Mouse (Mus musculus): ENCODE results near the gene Rspry1.

Rspry1 gene

GRCm38 (mm10) chr8:94682732-94683524 lies 81.2 kb downstream of the Rspry1 start:
- no peak for DNase-seq (ENCODE audit: extremely low read depth, low read depth, low spot score)

GRCm38 (mm10) chr8:94684287-94684686 lies 82.5 kb downstream of the Rspry1 start:
- no peak for DNase-seq (ENCODE audit: extremely low read depth, low read depth, low spot score)

GRCm38 (mm10) chr8:94685953-94686352 lies 84.2 kb downstream of the Rspry1 start:
- DNase-seq (ENCODE audit: extremely low read depth, low read depth, low spot score), result no peak

- DNase-seq (ENCODE audit: extremely low read depth, low read depth, low spot score), result no peak
Observed at GRCm38 (mm10) chr8:94694701-94695100, 93.0 kb downstream of the Rspry1 start.

- no peak for DNase-seq (ENCODE audit: extremely low read depth, low read depth, low spot score)
Observed at GRCm38 (mm10) chr8:94695341-94695993, 93.7 kb downstream of the Rspry1 start.

GRCm38 (mm10) chr8:94695994-94696384 lies 94.3 kb downstream of the Rspry1 start, which contains the start of gene Pllp:
TSS of gene Pllp (minus strand) at chr8:94696278.
- DNase-seq (ENCODE audit: extremely low read depth, low read depth, low spot score), result no peak

- DNase-seq (ENCODE audit: extremely low read depth, low read depth, low spot score), result no peak
Observed at GRCm38 (mm10) chr8:94696566-94696965, 94.8 kb downstream of the Rspry1 start.

GRCm38 (mm10) chr8:94697956-94698355 lies 96.2 kb downstream of the Rspry1 start:
- no peak for DNase-seq (ENCODE audit: extremely low read depth, low read depth, low spot score)

- DNase-seq (ENCODE audit: extremely low read depth, low read depth, low spot score), result no peak
Observed at GRCm38 (mm10) chr8:94699366-94699765, 97.6 kb downstream of the Rspry1 start.

- no peak for DNase-seq (ENCODE audit: extremely low read depth, low read depth, low spot score)
Observed at GRCm38 (mm10) chr8:94700421-94700935, 98.7 kb downstream of the Rspry1 start.

- no peak for DNase-seq (ENCODE audit: extremely low read depth, low read depth, low spot score)
Observed at GRCm38 (mm10) chr8:94702156-94702555, 100.4 kb downstream of the Rspry1 start.

- DNase-seq (ENCODE audit: extremely low read depth, low read depth, low spot score), result no peak
Observed at GRCm38 (mm10) chr8:94702844-94703813, 101.4 kb downstream of the Rspry1 start.

- DNase-seq (ENCODE audit: extremely low read depth, low read depth, low spot score), result peak; percentile 68
Observed at GRCm38 (mm10) chr8:94703972-94704668, 102.4 kb downstream of the Rspry1 start.

GRCm38 (mm10) chr8:94704669-94704984 lies 102.9 kb downstream of the Rspry1 start:
- no peak for DNase-seq (ENCODE audit: extremely low read depth, low read depth, low spot score)

GRCm38 (mm10) chr8:94705581-94706245 lies 104.0 kb downstream of the Rspry1 start:
- DNase-seq (ENCODE audit: extremely low read depth, low read depth, low spot score), result no peak

GRCm38 (mm10) chr8:94706732-94707395 lies 105.1 kb downstream of the Rspry1 start:
- DNase-seq (ENCODE audit: extremely low read depth, low read depth, low spot score), result no peak

Measured in fat pad, adult 2 months (tissue).